Mouse (Mus musculus): ENCODE measurements around the gene Olfr1248. TPM values are rescaled to one million over a fixed set of nuclear protein-coding genes. Genes with fewer than 3 reads are reported as not detected.
"Not testable (repeated sequence)": the region's sequence is repeated elsewhere in the genome, so short reads cannot be mapped to it uniquely, and the experiment has no call there.

Olfr1248 gene
- polyA plus RNA-seq (2014; fragmentation: Nextera tagmentation; extraction: Ambion mirVana): not detected in 2 replicates

DNA sequence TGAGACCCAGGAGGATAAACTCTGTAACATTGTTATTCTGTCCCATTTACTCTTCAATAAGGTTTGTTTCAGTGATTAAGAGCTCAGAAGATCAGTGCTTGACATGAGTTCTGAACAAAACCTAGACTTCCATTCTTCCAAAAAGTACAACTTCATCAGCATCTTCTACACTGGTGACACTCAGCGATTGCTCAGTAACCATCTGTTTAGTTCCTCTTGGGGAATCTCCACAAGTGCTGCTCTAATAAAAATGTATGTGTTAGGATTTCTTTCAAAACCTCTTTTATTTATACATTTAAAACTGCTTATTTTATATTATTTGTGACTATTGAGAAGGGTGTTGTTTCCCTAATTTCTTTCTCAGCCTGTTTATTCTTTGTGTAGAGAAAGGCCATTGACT is at the start of gene Olfr1248:
TSS of gene Olfr1248 (minus strand) at position 101 of the 400 bp plus-strand sequence.
- not testable (repeated sequence) for H3K9ac ChIP-seq (ENCODE audit: low read length); H3K4me2 ChIP-seq; ATAC-seq (ENCODE audit: low FRiP score); H3K36me3 ChIP-seq (ENCODE audit: control insufficient read depth, insufficient read depth, low read length); H3K4me3 ChIP-seq (ENCODE audit: low read depth, low read length); H3K27ac ChIP-seq (ENCODE audit: low read depth, low read length); H3K27me3 ChIP-seq (ENCODE audit: control insufficient read depth, insufficient read depth, low read length); H3K9me3 ChIP-seq (ENCODE audit: control insufficient read depth, low read length); H3K4me1 ChIP-seq (ENCODE audit: control insufficient read depth, insufficient read depth, low read length); DNase-seq (ENCODE audit: low spot score, missing footprints)
- 90% methylated on average over 1 of the region's 1 CpGs for whole genome bisulfite sequencing

DNA sequence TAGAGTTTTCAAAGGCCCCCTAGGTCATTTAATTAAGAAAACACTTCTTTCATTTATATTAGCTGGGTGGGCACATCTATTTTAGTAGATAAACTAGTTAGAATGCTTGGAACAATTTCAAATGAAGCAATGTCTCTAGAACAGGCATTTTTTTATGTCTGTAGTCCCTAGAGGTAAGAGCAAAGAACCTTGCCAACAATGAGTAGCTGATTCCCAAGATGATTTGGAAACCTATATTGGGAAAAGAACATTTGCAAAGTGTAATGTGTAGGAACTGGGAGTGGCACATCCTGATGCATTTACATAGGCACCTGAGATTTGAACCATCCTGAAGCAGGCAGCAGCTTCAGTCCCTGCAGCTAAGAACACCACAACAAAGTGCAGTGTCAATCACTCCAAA is 43.3 kb upstream of the Olfr1248 start, which contains the start of gene Olfr1250:
TSS of gene Olfr1250 (minus strand) at position 101 of the 400 bp plus-strand sequence.
- Histone ChIP-seq H3K27ac (ENCODE audit: low read depth, low read length) (no peak within 1 kb of the TSS), H3K27me3 (ENCODE audit: control insufficient read depth, insufficient read depth, low read length) (no peaks in the 10 kb centered on the region), H3K4me2 (no peak within 1 kb of the TSS), H3K4me3 (ENCODE audit: low read depth, low read length) (no peak within 1 kb of the TSS), H3K36me3 (ENCODE audit: control insufficient read depth, insufficient read depth, low read length) (no peaks in the 10 kb centered on the region), H3K9ac (ENCODE audit: low read length) (no peak within 1 kb of the TSS), H3K9me3 (ENCODE audit: control insufficient read depth, low read length) (no peaks in the 10 kb centered on the region), H3K4me1 (ENCODE audit: control insufficient read depth, insufficient read depth, low read length) (no peaks in the 10 kb centered on the region)
- no peak for ATAC-seq (ENCODE audit: low FRiP score)
- no peak for DNase-seq (ENCODE audit: low spot score, missing footprints)

DNA sequence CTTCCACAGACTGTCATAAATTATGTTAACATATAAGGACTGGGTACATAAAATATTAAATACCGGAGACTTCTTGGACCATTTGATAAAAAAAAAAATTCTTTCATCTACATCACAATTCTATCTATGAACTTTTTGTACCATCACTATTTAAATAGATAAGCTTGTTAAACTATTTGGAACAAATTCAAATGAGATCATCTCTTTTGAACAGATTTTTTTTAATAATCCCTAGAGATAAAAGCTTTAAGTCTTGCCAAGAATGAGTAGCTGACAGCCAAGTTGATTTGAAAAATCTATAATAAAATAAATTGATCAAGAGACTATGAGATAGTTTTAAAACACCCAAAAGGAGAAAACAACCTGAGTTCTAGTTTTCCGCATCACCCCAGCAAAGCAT is 16.8 kb upstream of the Olfr1248 start, which contains the start of gene Olfr1249:
TSS of gene Olfr1249 (minus strand) at position 101 of the 400 bp plus-strand sequence.
- H3K9me3 ChIP-seq (ENCODE audit: control insufficient read depth, low read length): no peaks in the 10 kb centered on the region
- H3K27ac ChIP-seq (ENCODE audit: low read depth, low read length): no peak within 1 kb of the TSS
- WGBS: 94% methylated on average over 2 of the region's 2 CpGs
- no peaks in the 10 kb centered on the region for H3K27me3 ChIP-seq (ENCODE audit: control insufficient read depth, insufficient read depth, low read length)
- no peak within 1 kb of the TSS for H3K4me2 ChIP-seq
- no peaks in the 10 kb centered on the region for H3K4me1 ChIP-seq (ENCODE audit: control insufficient read depth, insufficient read depth, low read length)
- DNase-seq (ENCODE audit: low spot score, missing footprints): no peak
- H3K9ac ChIP-seq (ENCODE audit: low read length): no peak within 1 kb of the TSS
- no peak for ATAC-seq (ENCODE audit: low FRiP score)
- H3K36me3 ChIP-seq (ENCODE audit: control insufficient read depth, insufficient read depth, low read length): no peaks in the 10 kb centered on the region
- no peak within 1 kb of the TSS for H3K4me3 ChIP-seq (ENCODE audit: low read depth, low read length)

DNA sequence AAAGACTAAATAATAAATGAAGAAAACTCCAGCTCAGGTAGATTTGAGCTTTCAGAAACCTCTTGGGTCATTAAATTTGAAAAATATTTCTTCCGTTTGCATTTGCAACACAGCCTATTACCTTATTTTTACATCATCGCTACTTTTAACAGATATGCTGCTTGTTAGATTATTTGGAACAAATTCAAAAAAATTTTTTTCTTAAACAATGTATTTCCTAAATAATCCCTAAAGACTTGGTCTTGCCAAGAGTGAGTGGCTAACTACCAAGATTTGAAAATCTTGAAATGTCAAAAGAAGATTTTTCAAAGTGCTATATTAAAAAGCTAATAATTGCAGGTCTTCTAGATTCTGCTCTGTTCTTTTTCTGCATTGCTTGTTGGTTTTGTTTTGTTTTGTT is 4.0 kb downstream of the Olfr1248 start, which contains the start of gene Olfr1247:
TSS of gene Olfr1247 (minus strand) at position 101 of the 400 bp plus-strand sequence.
- Histone ChIP-seq H3K4me3 (ENCODE audit: low read depth, low read length) (no peak within 1 kb of the TSS), H3K4me2 (no peak within 1 kb of the TSS), H3K27ac (ENCODE audit: low read depth, low read length) (no peak within 1 kb of the TSS), H3K4me1 (ENCODE audit: control insufficient read depth, insufficient read depth, low read length) (no peaks in the 10 kb centered on the region), H3K9me3 (ENCODE audit: control insufficient read depth, low read length) (no peaks in the 10 kb centered on the region), H3K9ac (ENCODE audit: low read length) (no peak within 1 kb of the TSS), H3K27me3 (ENCODE audit: control insufficient read depth, insufficient read depth, low read length) (no peaks in the 10 kb centered on the region), H3K36me3 (ENCODE audit: control insufficient read depth, insufficient read depth, low read length) (no peaks in the 10 kb centered on the region)
- ATAC-seq (ENCODE audit: low FRiP score) (no peak), DNase-seq (ENCODE audit: low spot score, missing footprints) (no peak)
- 95% methylated on average over 2 of the region's 2 CpGs for WGBS

DNA sequence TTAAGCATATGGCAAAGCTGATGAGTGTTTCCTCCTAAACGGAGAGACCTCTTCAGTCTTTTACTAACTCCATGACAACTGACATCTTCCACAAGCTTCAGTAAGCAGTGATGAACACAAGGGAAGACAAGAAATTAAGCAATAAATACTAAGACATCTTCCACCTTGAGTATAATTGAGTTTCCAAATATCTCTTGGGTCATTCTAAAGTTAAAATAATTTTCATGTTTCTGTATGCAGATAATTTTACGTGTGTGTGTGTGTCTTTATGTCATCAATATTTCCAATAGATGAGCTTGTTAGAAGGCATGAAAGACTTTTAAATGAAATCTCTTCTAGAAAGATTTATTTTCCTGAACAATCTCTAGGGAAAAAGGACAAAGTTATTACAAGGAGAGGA is 25.0 kb downstream of the Olfr1248 start, which contains the start of gene Olfr1246:
TSS of gene Olfr1246 (minus strand) at position 101 of the 400 bp plus-strand sequence.
- Histone ChIP-seq H3K9me3 (ENCODE audit: control insufficient read depth, low read length) (no peaks in the 10 kb centered on the region), H3K9ac (ENCODE audit: low read length) (no peak within 1 kb of the TSS)
- WGBS: 76% methylated on average over 2 of the region's 2 CpGs

DNA sequence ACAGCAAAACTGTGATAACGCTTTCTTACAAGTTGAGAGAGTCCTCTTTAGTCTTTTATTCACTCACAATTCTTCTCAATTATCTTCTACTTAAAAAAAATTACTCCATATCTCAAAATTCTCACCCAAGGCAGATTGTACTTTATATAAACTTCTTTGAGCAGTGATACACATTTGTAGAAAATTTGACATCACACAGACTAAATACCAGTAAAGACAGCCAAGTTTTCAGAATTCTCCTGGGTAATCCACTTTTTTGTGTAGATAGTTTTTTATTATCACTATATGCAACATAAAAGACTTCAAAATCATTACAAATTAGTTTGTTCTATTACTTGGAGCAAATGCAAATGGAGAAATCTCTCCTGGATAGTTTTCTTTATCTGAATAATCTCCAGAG is 39.7 kb downstream of the Olfr1248 start, which contains the start of gene Olfr1245:
TSS of gene Olfr1245 (minus strand) at position 101 of the 400 bp plus-strand sequence.
- no peak for ATAC-seq (ENCODE audit: low FRiP score)
- 92% methylated on average over 1 of the region's 1 CpGs for WGBS
- Histone ChIP-seq H3K4me3 (ENCODE audit: low read depth, low read length) (no peak within 1 kb of the TSS), H3K9me3 (ENCODE audit: control insufficient read depth, low read length) (no peaks in the 10 kb centered on the region; the same call in 1 of the 2 replicates), H3K27ac (ENCODE audit: low read depth, low read length) (no peak within 1 kb of the TSS), H3K27me3 (ENCODE audit: control insufficient read depth, insufficient read depth, low read length) (no peaks in the 10 kb centered on the region), H3K4me1 (ENCODE audit: control insufficient read depth, insufficient read depth, low read length) (no peaks in the 10 kb centered on the region), H3K36me3 (ENCODE audit: control insufficient read depth, insufficient read depth, low read length) (no peaks in the 10 kb centered on the region), H3K4me2 (no peak within 1 kb of the TSS), H3K9ac (ENCODE audit: low read length) (no peak within 1 kb of the TSS)
- DNase-seq (ENCODE audit: low spot score, missing footprints): no peak

More for the DNA sequence above, 25.0 kb downstream of the Olfr1248 start, which contains the start of gene Olfr1246:
- Histone ChIP-seq H3K4me2 (no peak within 1 kb of the TSS), H3K4me3 (ENCODE audit: low read depth, low read length) (no peak within 1 kb of the TSS), H3K4me1 (ENCODE audit: control insufficient read depth, insufficient read depth, low read length) (no peaks in the 10 kb centered on the region), H3K27ac (ENCODE audit: low read depth, low read length) (no peak within 1 kb of the TSS), H3K36me3 (ENCODE audit: control insufficient read depth, insufficient read depth, low read length) (no peaks in the 10 kb centered on the region), H3K27me3 (ENCODE audit: control insufficient read depth, insufficient read depth, low read length) (no peaks in the 10 kb centered on the region)
- DNase-seq (ENCODE audit: low spot score, missing footprints): no peak
- ATAC-seq (ENCODE audit: low FRiP score): no peak

Other genes with a start within 250 kb of the Olfr1248 start
- not detected in 2 replicates for gene Olfr1238, start 208.6 kb downstream of the Olfr1248 start, polyA plus RNA-seq (2014; fragmentation: Nextera tagmentation; extraction: Ambion mirVana)
- gene Olfr1239, start 197.8 kb downstream of the Olfr1248 start, polyA plus RNA-seq (2014; fragmentation: Nextera tagmentation; extraction: Ambion mirVana): not detected in 2 replicates
- gene Olfr1240, start 175.2 kb downstream of the Olfr1248 start, polyA plus RNA-seq (2014; fragmentation: Nextera tagmentation; extraction: Ambion mirVana): not detected in 2 replicates
- not detected in 2 replicates for gene Olfr1241, start 131.1 kb downstream of the Olfr1248 start, polyA plus RNA-seq (2014; fragmentation: Nextera tagmentation; extraction: Ambion mirVana)
- gene Olfr1242, start 119.9 kb downstream of the Olfr1248 start, polyA plus RNA-seq (2014; fragmentation: Nextera tagmentation; extraction: Ambion mirVana): not detected in 2 replicates
- gene Olfr1243, start 86.8 kb downstream of the Olfr1248 start, polyA plus RNA-seq (2014; fragmentation: Nextera tagmentation; extraction: Ambion mirVana): not detected in 2 replicates
- not detected in 2 replicates for gene Olfr1245, start 39.8 kb downstream of the Olfr1248 start, polyA plus RNA-seq (2014; fragmentation: Nextera tagmentation; extraction: Ambion mirVana)
- gene Olfr1246, start 25.1 kb downstream of the Olfr1248 start, polyA plus RNA-seq (2014; fragmentation: Nextera tagmentation; extraction: Ambion mirVana): not detected in 2 replicates
- not detected in 2 replicates for gene Olfr1247, start 4.1 kb downstream of the Olfr1248 start, polyA plus RNA-seq (2014; fragmentation: Nextera tagmentation; extraction: Ambion mirVana)
- not detected in 2 replicates for gene Olfr1249, start 16.7 kb upstream of the Olfr1248 start, polyA plus RNA-seq (2014; fragmentation: Nextera tagmentation; extraction: Ambion mirVana)
- not detected in 2 replicates for gene Olfr1250, start 43.2 kb upstream of the Olfr1248 start, polyA plus RNA-seq (2014; fragmentation: Nextera tagmentation; extraction: Ambion mirVana)
- not detected in 2 replicates for gene Olfr1251, start 53.7 kb upstream of the Olfr1248 start, polyA plus RNA-seq (2014; fragmentation: Nextera tagmentation; extraction: Ambion mirVana)
- not detected in 2 replicates for gene Olfr1252, start 106.8 kb upstream of the Olfr1248 start, polyA plus RNA-seq (2014; fragmentation: Nextera tagmentation; extraction: Ambion mirVana)
- not detected in 2 replicates for gene Olfr1253, start 138.8 kb upstream of the Olfr1248 start, polyA plus RNA-seq (2014; fragmentation: Nextera tagmentation; extraction: Ambion mirVana)
- not detected in 2 replicates for gene Olfr1254, start 175.4 kb upstream of the Olfr1248 start, polyA plus RNA-seq (2014; fragmentation: Nextera tagmentation; extraction: Ambion mirVana)
- gene Olfr1255, start 193.8 kb upstream of the Olfr1248 start, polyA plus RNA-seq (2014; fragmentation: Nextera tagmentation; extraction: Ambion mirVana): not detected in 2 replicates
- not detected in 2 replicates for gene Olfr1256, start 223.3 kb upstream of the Olfr1248 start, polyA plus RNA-seq (2014; fragmentation: Nextera tagmentation; extraction: Ambion mirVana)
- gene Olfr48, start 230.0 kb upstream of the Olfr1248 start, polyA plus RNA-seq (2014; fragmentation: Nextera tagmentation; extraction: Ambion mirVana): not detected in 2 replicates

Data from midbrain, embryonic 11.5 days (tissue).